ENCODE assay signal across 25 mouse cellular contexts in the genomic region with DNA sequence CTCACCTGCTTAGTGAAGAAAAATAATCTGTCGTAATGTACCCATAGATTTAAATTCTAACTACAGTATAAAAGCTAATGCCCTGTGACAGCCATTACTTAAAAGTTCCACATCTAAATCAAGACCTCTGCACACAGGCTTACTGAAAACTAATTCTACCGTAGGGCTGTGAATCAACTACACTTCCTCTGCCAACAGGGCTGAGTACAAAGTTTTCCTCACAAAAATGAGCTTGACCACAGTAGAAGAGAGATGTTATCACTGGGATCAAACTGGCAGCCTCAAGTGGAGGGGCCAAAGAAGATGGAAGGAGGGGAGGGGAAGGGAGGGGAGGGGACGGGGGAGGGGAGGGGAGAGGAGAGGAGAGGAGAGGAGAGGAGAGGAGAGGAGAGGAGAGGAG. TPM values are rescaled to one million over a fixed set of nuclear protein-coding genes. Genes with fewer than 3 reads are reported as not detected.
DNase-seq lines count a peak whose midpoint lies in the region; ATAC-seq and TF ChIP-seq lines count a peak whose summit lies in the region.
"Had no signal": no experiment of that assay in that cellular context is flagged by ENCODE, and none has a peak within 500 bp of the region (broad histone marks: within the 10 kb centered on the region; RNA-seq: fewer than 3 reads in every experiment).

No protein-coding gene starts in this region.

- no peak overlapping the region for H3K9ac ChIP-seq in kidney, embryonic 14.5 days (ENCODE audit: low read depth, low read length)
- H3K9ac ChIP-seq in lung, embryonic 14.5 days, result no peak overlapping the region
- H3K9ac ChIP-seq: embryonic facial prominence, embryonic 15.5 days; forebrain, embryonic 13.5 days; heart, embryonic 15.5 days; limb, embryonic 15.5 days; liver, embryonic 15.5 days; neural tube, embryonic 12.5 days had no signal

- H3K4me2 ChIP-seq in kidney, embryonic 14.5 days (replicated peaks; ENCODE audit: low read depth, low read length), result no peak overlapping the region
- H3K4me2 ChIP-seq in lung, embryonic 14.5 days, result no peak overlapping the region
- H3K4me2 ChIP-seq: embryonic facial prominence, embryonic 15.5 days; forebrain, embryonic 13.5 days; liver, embryonic 15.5 days; midbrain, embryonic 11.5 days; neural tube, embryonic 12.5 days had no signal

- ATAC-seq in kidney, embryonic 14.5 days (ENCODE audit: low FRiP score, low TSS enrichment), result no peak
- no peak for ATAC-seq in lung, embryonic 14.5 days (ENCODE audit: insufficient read depth)
- ATAC-seq in megakaryocyte progenitor cell, adult 5-6 weeks (replicated peaks; ENCODE audit: poor library complexity), result 0 out of 2 replicates have a peak, but pooled peaks have one; percentile 38
- ATAC-seq in granulocyte monocyte progenitor cell, adult 5-6 weeks (replicated peaks; ENCODE audit: poor library complexity, severe bottlenecking), result no peak
- ATAC-seq: forebrain, embryonic 13.5 days; hindbrain, embryonic 16.5 days had no signal

- H3K4me3 ChIP-seq in kidney, embryonic 14.5 days (ENCODE audit: low read length), result no peak overlapping the region
- no peak overlapping the region for H3K4me3 ChIP-seq in kidney, adult 2 months (ENCODE audit: insufficient read depth, low read depth, low read length)
- H3K4me3 ChIP-seq in lung, embryonic 14.5 days (ENCODE audit: low read depth, low read length), result no peak overlapping the region
- H3K4me3 ChIP-seq: embryonic facial prominence, embryonic 10.5 days; embryonic facial prominence, embryonic 15.5 days; forebrain, embryonic 13.5 days; heart, adult 2 months; limb, embryonic 10.5 days; liver, embryonic 15.5 days; myocyte; neural tube, embryonic 12.5 days had no signal

- DNase-seq in kidney, adult 2 months, result no peak
- peak; percentile 51 for DNase-seq in lung, embryonic 14.5 days
- DNase-seq in lung, postnatal 36 days, result no peak
- peak; percentile 11 for DNase-seq in 416B (ENCODE audit: low read depth)
- DNase-seq: cerebellum, adult 2 months; layer of hippocampus, adult 9-11 months; spleen, adult 18-20 months; thymus, adult 2 months; thymus, postnatal 36 days had no signal

- no peaks in the 10 kb centered on the region for H3K27me3 ChIP-seq in kidney, embryonic 14.5 days (ENCODE audit: control insufficient read depth, insufficient read depth, low read length)
- H3K27me3 ChIP-seq in kidney, adult 2 months (replicated peaks; ENCODE audit: control insufficient read depth, insufficient read depth, low read length), result no peaks in the 10 kb centered on the region; the same call in 1 of the 2 replicates
- H3K27me3 ChIP-seq in lung, embryonic 14.5 days (ENCODE audit: insufficient read depth, low read length), result no peaks in the 10 kb centered on the region
- H3K27me3 ChIP-seq: embryonic facial prominence, embryonic 15.5 days; forebrain, embryonic 13.5 days; heart, embryonic 15.5 days; limb, embryonic 15.5 days; liver, embryonic 15.5 days; neural tube, embryonic 12.5 days had no signal

- no peak for TF ChIP-seq POLR2A in kidney, adult 2 months (IDR thresholded peaks at IDR 0.05; ENCODE audit: low read depth, low read length)

- peak overlapping the region; percentile 32; the same call in 1 of the 2 replicates for H3K27ac ChIP-seq in kidney, embryonic 14.5 days (ENCODE audit: low read depth, low read length)
- H3K27ac ChIP-seq in kidney, adult 2 months (ENCODE audit: insufficient read depth, low read depth, low read length), result no peak overlapping the region
- peak overlapping the region; percentile 21; the same call in 1 of the 2 replicates for H3K27ac ChIP-seq in lung, embryonic 14.5 days (ENCODE audit: low read depth)
- H3K27ac ChIP-seq: embryonic facial prominence, embryonic 10.5 days; embryonic facial prominence, embryonic 15.5 days; forebrain, embryonic 13.5 days; heart, adult 2 months; heart, embryonic 15.5 days; limb, embryonic 10.5 days; limb, embryonic 15.5 days; liver, embryonic 15.5 days; neural tube, embryonic 12.5 days had no signal

- no peaks in the 10 kb centered on the region for H3K36me3 ChIP-seq in kidney, embryonic 14.5 days (ENCODE audit: control insufficient read depth, insufficient read depth, low read length)
- H3K36me3 ChIP-seq in kidney, adult 2 months (ENCODE audit: control insufficient read depth, insufficient read depth, low read length), result no peaks in the 10 kb centered on the region
- H3K36me3 ChIP-seq in lung, embryonic 14.5 days (ENCODE audit: insufficient read depth), result no peaks in the 10 kb centered on the region
- H3K36me3 ChIP-seq: embryonic facial prominence, embryonic 10.5 days; embryonic facial prominence, embryonic 15.5 days; heart, embryonic 15.5 days; limb, embryonic 10.5 days; limb, embryonic 15.5 days; liver, embryonic 15.5 days; neural tube, embryonic 12.5 days had no signal

- TF ChIP-seq CTCF in kidney, adult 2 months (conservative IDR thresholded peaks at IDR 0.05; ENCODE audit: insufficient read depth, insufficient read length, low read depth, low read length), result no peak
- no peak for TF ChIP-seq CTCF in lung, embryonic 14.5 days (IDR thresholded peaks at IDR 0.05; ENCODE audit: low read depth)

- no peaks in the 10 kb centered on the region for H3K9me3 ChIP-seq in kidney, embryonic 14.5 days (ENCODE audit: control insufficient read depth, low read length)
- H3K9me3 ChIP-seq in lung, embryonic 14.5 days (ENCODE audit: low read depth, low read length), result no peaks in the 10 kb centered on the region
- H3K9me3 ChIP-seq: embryonic facial prominence, embryonic 15.5 days; forebrain, embryonic 13.5 days; heart, embryonic 15.5 days; limb, embryonic 10.5 days; limb, embryonic 15.5 days; liver, embryonic 15.5 days; neural tube, embryonic 12.5 days had no signal

- H3K4me1 ChIP-seq in kidney, embryonic 14.5 days (ENCODE audit: control insufficient read depth, insufficient read depth, low read length), result peaks cover 8% of the 10 kb centered on the region; the same call in 1 of the 2 replicates
- no peaks in the 10 kb centered on the region for H3K4me1 ChIP-seq in kidney, adult 2 months (ENCODE audit: control insufficient read depth, insufficient read depth, low read length)
- peaks cover 3% of the 10 kb centered on the region for H3K4me1 ChIP-seq in lung, embryonic 14.5 days (ENCODE audit: insufficient read depth)
- H3K4me1 ChIP-seq: embryonic facial prominence, embryonic 10.5 days; forebrain, embryonic 13.5 days had no signal

- WGBS in kidney, embryonic 14.5 days, result 41% methylated on average over 2 of the region's 3 CpGs
- 30% methylated on average over 2 of the region's 3 CpGs for WGBS in kidney, adult 2 months
- 52% methylated on average over 2 of the region's 3 CpGs for WGBS in lung, embryonic 14.5 days

RNA-seq across cellular contexts. Expression of gene Gfra1, which starts 42.9 kb away (rescaled TPM):
- polyA plus RNA-seq in kidney, embryonic 14.5 days (2014; fragmentation: Nextera tagmentation; extraction: Ambion mirVana), result 38.1 and 70.1 TPM in 2 replicates
- polyA plus RNA-seq in kidney, adult 2 months (2012; rRNA removed), result 6.8 and 8.4 TPM in 2 replicates
- polyA plus RNA-seq in lung, embryonic 14.5 days (2014; fragmentation: Nextera tagmentation; extraction: Ambion mirVana), result 6.7 and 7.7 TPM in 2 replicates
- total RNA-seq in megakaryocyte progenitor cell, adult 5-6 weeks (2015), result 0.20 TPM in 1 of 2 replicates, not detected in the other
- total RNA-seq in megakaryocyte progenitor cell, adult 5-6 weeks (2017), result 0.03 and 0.08 TPM in 2 replicates
- not detected in 2 replicates for total RNA-seq in granulocyte monocyte progenitor cell, adult 5-6 weeks (2014; fragmentation: Nextera tagmentation)
- not detected in 2 replicates for total RNA-seq in granulocyte monocyte progenitor cell, adult 5-6 weeks (2017)
- total RNA-seq: CH12.LX had no signal

Comparison
In these comparisons a context has a peak if more than half of its experiments do, and no peak if none do; other contexts are left out.
1. DNase-seq: peak in lung, embryonic 14.5 days (single experiment) and 416B (single experiment); none in kidney, adult 2 months (single experiment) and lung, postnatal 36 days (single experiment).